Mouse (Mus musculus): ENCODE results near the gene Cd101.

Cd101 gene

GRCm38 (mm10) chr3:101029339-101029738 is at the start of gene Cd101:
Gene Cd101 (minus strand): TSS chr3:101029556.
- no peak for DNase-seq

GRCm38 (mm10) chr3:101078344-101078743 is 49.0 kb upstream of the Cd101 start:
- peak; percentile 67 to 82 for DNase-seq

GRCm38 (mm10) chr3:101077710-101078100 is 48.3 kb upstream of the Cd101 start:
- DNase-seq, result peak; percentile 40 to 48

GRCm38 (mm10) chr3:101076966-101077709 is 47.8 kb upstream of the Cd101 start:
- DNase-seq, result peak; percentile 73 to 74

- no peak for DNase-seq
Measured at GRCm38 (mm10) chr3:101075866-101076265, 46.5 kb upstream of the Cd101 start.

GRCm38 (mm10) chr3:101073384-101073783 is 44.0 kb upstream of the Cd101 start:
- DNase-seq, result no peak

GRCm38 (mm10) chr3:101072506-101073215 is 43.3 kb upstream of the Cd101 start:
- no peak for DNase-seq

- DNase-seq, result no peak
Measured at GRCm38 (mm10) chr3:101071576-101071975, 42.2 kb upstream of the Cd101 start.

- DNase-seq, result no peak
Measured at GRCm38 (mm10) chr3:101070796-101071235, 41.5 kb upstream of the Cd101 start.

GRCm38 (mm10) chr3:101070230-101070795 is 41.0 kb upstream of the Cd101 start:
- no peak for DNase-seq

- DNase-seq, result peak; percentile 24 to 25
Measured at GRCm38 (mm10) chr3:101068701-101069100, 39.3 kb upstream of the Cd101 start.

GRCm38 (mm10) chr3:101066175-101066574 is 36.8 kb upstream of the Cd101 start:
- no peak for DNase-seq

- DNase-seq, result no peak
Measured at GRCm38 (mm10) chr3:101061865-101062585, 32.7 kb upstream of the Cd101 start.

GRCm38 (mm10) chr3:101059214-101059613 is 29.9 kb upstream of the Cd101 start:
- DNase-seq, result no peak

- no peak for DNase-seq
Measured at GRCm38 (mm10) chr3:101058203-101058602, 28.8 kb upstream of the Cd101 start.

- no peak for DNase-seq
Measured at GRCm38 (mm10) chr3:101055216-101055615, 25.9 kb upstream of the Cd101 start.

- peak in 1 of 2 experiments; percentile 36 for DNase-seq
Measured at GRCm38 (mm10) chr3:101051601-101052000, 22.2 kb upstream of the Cd101 start.

- no peak for DNase-seq
Measured at GRCm38 (mm10) chr3:101049997-101050396, 20.6 kb upstream of the Cd101 start.

GRCm38 (mm10) chr3:101048781-101049180 is 19.4 kb upstream of the Cd101 start:
- DNase-seq, result no peak

- DNase-seq, result peak in 1 of 2 experiments; percentile 41
Measured at GRCm38 (mm10) chr3:101047586-101048275, 18.4 kb upstream of the Cd101 start.

GRCm38 (mm10) chr3:101045431-101045830 is 16.1 kb upstream of the Cd101 start:
- DNase-seq, result no peak

GRCm38 (mm10) chr3:101044686-101045085 is 15.3 kb upstream of the Cd101 start:
- DNase-seq, result no peak

All from cerebellum, postnatal 14 days (tissue).